Mouse (Mus musculus): ENCODE measurements around the gene Adap1. TPM values are rescaled to one million over a fixed set of nuclear protein-coding genes. Genes with fewer than 3 reads are reported as not detected.
A peak's percentile ranks its signal among the peaks of the same experiment; 100 is the strongest.

Adap1 gene
- polyA plus RNA-seq, 1 experiment from 2014 or later: 12.3 TPM

DNA sequence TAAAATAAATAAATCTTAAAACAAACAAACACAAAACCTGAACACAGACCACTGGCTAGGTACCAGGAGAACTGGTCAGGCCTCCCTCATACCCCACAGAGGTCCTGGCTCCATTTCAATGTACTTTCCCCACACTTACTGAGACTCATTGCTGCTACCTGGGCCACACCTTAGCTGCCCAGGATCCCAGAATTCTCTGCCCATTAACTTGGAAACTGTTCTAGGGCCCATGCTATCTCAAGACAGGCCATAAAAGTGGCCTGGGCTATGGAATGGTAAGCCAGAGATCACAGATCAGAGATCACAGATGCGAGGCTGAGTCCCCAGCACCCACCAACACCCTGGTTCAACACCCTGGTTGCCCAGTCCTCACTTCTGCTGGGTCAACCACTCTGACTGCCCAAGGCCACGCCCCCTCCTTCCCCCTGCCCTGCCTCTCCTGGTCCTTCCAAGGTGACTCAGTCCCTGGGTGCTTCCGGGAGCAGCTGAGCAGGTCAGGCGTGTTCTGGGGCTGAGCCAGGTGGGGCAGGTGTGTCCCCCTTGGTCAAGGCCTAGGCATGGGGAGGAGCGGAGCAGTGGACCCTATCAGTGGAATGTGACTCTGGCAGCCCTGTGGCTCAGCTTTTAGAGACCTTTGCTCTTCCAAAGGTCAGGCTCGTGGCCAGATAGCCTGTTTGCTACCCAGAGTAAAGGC is 8.3 kb downstream of the Adap1 start:
- H3K9me3 ChIP-seq: no peaks in the 10 kb centered on the region
- ATAC-seq (ENCODE audit: insufficient read depth, low FRiP score, low read depth): peak; percentile 90
- no peaks in the 10 kb centered on the region for H3K27me3 ChIP-seq (replicated peaks)
- H3K4me2 ChIP-seq: no peak overlapping the region
- no peaks in the 10 kb centered on the region for H3K36me3 ChIP-seq
- no peak overlapping the region for H3K9ac ChIP-seq
- peaks cover 9% of the 10 kb centered on the region; the same call in 1 of the 2 replicates for H3K4me1 ChIP-seq
- WGBS: 46% methylated on average over 6 of the region's 6 CpGs
- H3K4me3 ChIP-seq (replicated peaks): no peak overlapping the region
- H3K27ac ChIP-seq: peak overlapping the region; percentile 74

DNA sequence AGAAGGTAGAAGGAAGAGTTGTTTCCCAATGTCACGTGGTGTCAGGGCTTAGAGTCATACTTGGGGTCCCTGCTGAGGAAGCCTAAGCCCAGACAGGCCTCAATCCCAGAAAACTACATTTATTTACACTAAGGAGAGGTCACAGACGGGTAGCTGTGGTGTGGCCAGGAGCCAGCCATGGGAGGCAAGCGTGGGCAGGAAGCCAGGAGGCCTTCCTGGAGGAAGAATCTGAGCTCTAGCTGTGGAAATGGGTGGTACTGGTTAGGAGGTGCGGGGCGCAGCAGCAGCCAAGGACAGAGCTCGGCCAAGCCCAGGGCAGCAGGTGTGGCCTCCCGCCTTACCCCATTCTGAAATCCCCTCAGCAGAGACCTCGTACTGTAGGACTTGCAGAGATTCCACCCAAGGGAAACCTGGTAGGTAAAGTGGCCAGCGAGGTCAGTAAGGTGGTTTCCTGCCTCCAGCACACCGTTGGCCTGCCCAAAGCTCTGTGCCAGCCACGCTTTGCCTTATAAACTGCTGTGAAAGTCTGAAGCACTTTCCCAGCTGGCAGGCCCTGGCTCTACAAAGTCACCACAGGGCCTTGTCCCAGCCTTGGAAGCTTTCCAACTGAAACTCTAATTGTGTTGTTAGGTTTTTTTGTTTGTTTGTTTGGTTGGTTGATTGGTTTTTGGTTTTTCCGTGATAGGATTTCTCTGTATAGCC is 10.3 kb downstream of the Adap1 start:
- Histone ChIP-seq H3K27me3 (replicated peaks) (no peaks in the 10 kb centered on the region), H3K36me3 (no peaks in the 10 kb centered on the region), H3K27ac (no peak overlapping the region), H3K4me3 (replicated peaks) (no peak overlapping the region), H3K9ac (no peak overlapping the region), H3K4me1 (peaks cover 9% of the 10 kb centered on the region; the same call in 1 of the 2 replicates), H3K9me3 (no peaks in the 10 kb centered on the region), H3K4me2 (no peak overlapping the region)
- no peak for ATAC-seq (ENCODE audit: insufficient read depth, low FRiP score, low read depth)
- WGBS: 75% methylated on average over 12 of the region's 12 CpGs

GRCm38 (mm10) chr5:139313536-139313935 is 11.9 kb downstream of the Adap1 start:
- H3K27me3 ChIP-seq (replicated peaks): no peaks in the 10 kb centered on the region
- no peak overlapping the region for H3K4me2 ChIP-seq
- no peak overlapping the region for H3K27ac ChIP-seq
- H3K36me3 ChIP-seq: no peaks in the 10 kb centered on the region
- ATAC-seq (ENCODE audit: insufficient read depth, low FRiP score, low read depth): no peak
- H3K9ac ChIP-seq: no peak overlapping the region
- WGBS: 72% methylated on average over 9 of the region's 9 CpGs
- peaks cover 9% of the 10 kb centered on the region; the same call in 1 of the 2 replicates for H3K4me1 ChIP-seq
- H3K9me3 ChIP-seq: no peaks in the 10 kb centered on the region
- H3K4me3 ChIP-seq (replicated peaks): no peak overlapping the region

GRCm38 (mm10) chr5:139311822-139312221 is 13.6 kb downstream of the Adap1 start:
- H3K4me1 ChIP-seq: no peaks in the 10 kb centered on the region
- WGBS: 84% methylated on average over 9 of the region's 9 CpGs
- no peak for ATAC-seq (ENCODE audit: insufficient read depth, low FRiP score, low read depth)
- no peak overlapping the region for H3K4me3 ChIP-seq (replicated peaks)
- no peaks in the 10 kb centered on the region for H3K9me3 ChIP-seq
- H3K27ac ChIP-seq: no peak overlapping the region
- no peak overlapping the region for H3K4me2 ChIP-seq
- no peak overlapping the region for H3K9ac ChIP-seq
- no peaks in the 10 kb centered on the region for H3K27me3 ChIP-seq (replicated peaks)
- H3K36me3 ChIP-seq: no peaks in the 10 kb centered on the region

DNA sequence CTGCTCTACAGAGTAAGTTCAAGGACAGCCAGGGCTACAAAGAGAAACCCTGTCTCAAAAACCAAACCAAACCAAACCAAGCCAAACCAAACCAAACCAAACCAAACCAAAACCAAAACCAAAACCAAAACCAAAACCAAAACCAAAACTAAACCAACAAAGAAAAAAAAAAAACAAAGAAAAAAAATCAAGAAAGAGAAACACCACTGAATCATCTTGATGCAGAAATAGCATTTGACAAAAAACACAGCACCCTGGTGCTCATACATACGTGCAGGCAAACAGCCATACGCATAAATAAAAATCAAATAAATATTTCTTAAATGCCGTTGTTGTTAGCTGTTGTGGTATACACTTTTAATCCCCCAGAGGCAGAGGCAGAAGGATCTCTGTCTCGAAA is 14.9 kb downstream of the Adap1 start:
- Histone ChIP-seq H3K9me3 (no peaks in the 10 kb centered on the region), H3K27me3 (replicated peaks) (no peaks in the 10 kb centered on the region), H3K9ac (no peak overlapping the region), H3K4me3 (replicated peaks) (no peak overlapping the region), H3K4me1 (no peaks in the 10 kb centered on the region), H3K27ac (no peak overlapping the region), H3K36me3 (no peaks in the 10 kb centered on the region), H3K4me2 (no peak overlapping the region)
- no peak for ATAC-seq (ENCODE audit: insufficient read depth, low FRiP score, low read depth)
- 84% methylated on average over 4 of the region's 4 CpGs for WGBS

DNA sequence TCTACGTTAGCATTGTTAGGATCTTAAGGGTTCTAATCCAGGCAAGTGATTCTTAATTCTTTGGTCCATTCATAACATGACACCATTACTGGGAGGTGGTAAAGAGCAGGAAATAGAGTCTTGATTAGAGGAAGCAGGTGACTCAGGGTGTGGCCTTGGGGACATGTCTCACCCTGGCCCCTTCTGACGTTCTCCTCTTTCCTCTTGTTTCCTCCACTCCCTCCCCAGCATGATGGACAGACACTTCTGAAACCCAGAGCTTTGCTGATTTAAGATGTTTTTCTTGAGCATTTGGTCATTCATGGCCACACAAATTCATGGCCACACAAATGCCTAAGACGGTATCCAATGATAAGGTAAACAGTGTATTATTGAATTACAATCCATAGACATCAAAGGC is 15.5 kb downstream of the Adap1 start:
- no peaks in the 10 kb centered on the region for H3K9me3 ChIP-seq
- H3K36me3 ChIP-seq: no peaks in the 10 kb centered on the region
- no peaks in the 10 kb centered on the region for H3K4me1 ChIP-seq
- ATAC-seq (ENCODE audit: insufficient read depth, low FRiP score, low read depth): no peak
- no peak overlapping the region for H3K4me3 ChIP-seq (replicated peaks)
- H3K27ac ChIP-seq: no peak overlapping the region
- H3K4me2 ChIP-seq: no peak overlapping the region
- H3K9ac ChIP-seq: no peak overlapping the region
- H3K27me3 ChIP-seq (replicated peaks): no peaks in the 10 kb centered on the region
- 57% methylated on average over 3 of the region's 3 CpGs for WGBS

- no peak overlapping the region for H3K27ac ChIP-seq
- no peak overlapping the region for H3K4me3 ChIP-seq (replicated peaks)
- no peak for ATAC-seq (ENCODE audit: insufficient read depth, low FRiP score, low read depth)
- WGBS: 85% methylated on average over 9 of the region's 9 CpGs
- no peaks in the 10 kb centered on the region for H3K36me3 ChIP-seq
- H3K9me3 ChIP-seq: no peaks in the 10 kb centered on the region
- H3K4me1 ChIP-seq: no peaks in the 10 kb centered on the region
- no peaks in the 10 kb centered on the region for H3K27me3 ChIP-seq (replicated peaks)
- H3K4me2 ChIP-seq: no peak overlapping the region
- H3K9ac ChIP-seq: no peak overlapping the region
Observed at GRCm38 (mm10) chr5:139303646-139304061, 21.8 kb downstream of the Adap1 start.

DNA sequence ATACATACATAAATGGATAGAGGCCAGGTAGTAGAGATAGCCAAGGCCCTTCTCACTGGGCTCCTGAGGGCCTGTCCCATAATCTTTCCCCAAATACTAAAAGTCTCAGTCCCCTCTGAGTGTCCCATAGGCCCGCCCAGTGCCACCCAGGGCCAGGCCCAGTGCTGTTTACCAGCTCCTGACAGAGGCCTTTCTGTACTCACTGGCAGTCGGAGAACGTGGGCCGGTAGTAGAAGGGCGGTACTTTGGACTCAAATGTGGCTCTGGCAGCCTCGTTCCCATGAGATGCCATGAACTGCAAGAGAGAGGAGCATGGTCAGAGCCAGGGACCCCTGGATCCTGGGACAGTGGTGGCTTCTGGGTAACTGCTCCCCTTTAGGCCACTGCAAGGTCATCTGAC is 23.3 kb downstream of the Adap1 start:
- no peaks in the 10 kb centered on the region for H3K4me1 ChIP-seq
- H3K9me3 ChIP-seq: no peaks in the 10 kb centered on the region
- no peak overlapping the region for H3K4me3 ChIP-seq (replicated peaks)
- no peak overlapping the region for H3K4me2 ChIP-seq
- H3K36me3 ChIP-seq: no peaks in the 10 kb centered on the region
- 81% methylated on average over 6 of the region's 6 CpGs for WGBS
- no peak overlapping the region for H3K9ac ChIP-seq
- H3K27ac ChIP-seq: no peak overlapping the region
- no peaks in the 10 kb centered on the region for H3K27me3 ChIP-seq (replicated peaks)
- no peak for ATAC-seq (ENCODE audit: insufficient read depth, low FRiP score, low read depth)

DNA sequence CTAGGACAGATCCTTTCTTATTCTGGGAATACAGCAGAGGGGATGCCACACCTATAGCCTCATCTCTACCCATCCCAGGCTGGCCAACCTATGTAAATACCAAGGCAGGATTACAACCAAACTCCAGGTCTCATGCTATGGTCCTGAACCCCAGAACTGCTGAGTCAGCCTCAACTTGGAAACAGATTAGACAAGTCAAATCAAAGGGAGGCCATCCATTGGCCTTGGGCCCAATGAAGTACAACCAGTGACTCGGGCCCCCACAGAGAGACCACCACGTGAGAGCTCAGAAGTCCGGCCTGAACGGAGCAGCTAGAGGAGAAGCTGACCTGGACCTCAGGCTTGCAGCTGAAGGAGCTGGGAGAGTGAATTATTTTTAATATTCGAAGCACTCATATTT is 27.7 kb downstream of the Adap1 start:
- Histone ChIP-seq H3K9ac (no peak overlapping the region), H3K4me3 (replicated peaks) (no peak overlapping the region), H3K27me3 (replicated peaks) (no peaks in the 10 kb centered on the region), H3K4me2 (no peak overlapping the region), H3K9me3 (no peaks in the 10 kb centered on the region), H3K4me1 (no peaks in the 10 kb centered on the region), H3K36me3 (no peaks in the 10 kb centered on the region), H3K27ac (no peak overlapping the region)
- ATAC-seq (ENCODE audit: insufficient read depth, low FRiP score, low read depth): no peak
- 77% methylated on average over 5 of the region's 5 CpGs for WGBS

DNA sequence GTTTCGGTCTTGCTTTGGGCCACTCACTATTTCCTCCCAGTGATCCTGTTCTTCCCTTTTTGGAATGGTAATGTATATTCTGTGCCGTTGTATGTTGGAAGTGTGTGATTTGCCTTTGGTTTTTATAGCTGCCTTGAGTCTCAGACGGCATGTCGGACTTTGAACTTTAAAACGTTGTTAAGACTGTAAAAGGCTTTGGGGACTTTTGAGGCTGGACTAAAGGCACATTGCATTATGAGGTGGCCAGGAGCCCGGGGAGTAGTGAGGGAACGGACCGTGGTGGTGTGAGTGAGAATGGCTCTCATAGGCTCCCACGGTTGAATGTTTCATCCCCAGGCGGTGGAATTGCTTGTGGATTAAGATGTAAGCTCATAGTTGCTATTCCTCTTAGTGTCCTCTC is 28.3 kb downstream of the Adap1 start:
- Histone ChIP-seq H3K9me3 (no peaks in the 10 kb centered on the region), H3K36me3 (no peaks in the 10 kb centered on the region), H3K27ac (no peak overlapping the region), H3K4me3 (replicated peaks) (no peak overlapping the region), H3K4me2 (no peak overlapping the region), H3K27me3 (replicated peaks) (no peaks in the 10 kb centered on the region), H3K9ac (no peak overlapping the region), H3K4me1 (no peaks in the 10 kb centered on the region)
- 82% methylated on average over 10 of the region's 10 CpGs for WGBS
- ATAC-seq (ENCODE audit: insufficient read depth, low FRiP score, low read depth): no peak

GRCm38 (mm10) chr5:139294089-139294488 is 31.3 kb downstream of the Adap1 start:
- Histone ChIP-seq H3K9ac (no peak overlapping the region), H3K27ac (no peak overlapping the region), H3K4me3 (replicated peaks) (no peak overlapping the region), H3K9me3 (no peaks in the 10 kb centered on the region), H3K4me2 (no peak overlapping the region), H3K27me3 (replicated peaks) (no peaks in the 10 kb centered on the region), H3K4me1 (no peaks in the 10 kb centered on the region), H3K36me3 (no peaks in the 10 kb centered on the region)
- ATAC-seq (ENCODE audit: insufficient read depth, low FRiP score, low read depth): no peak
- WGBS: 88% methylated on average over 2 of the region's 2 CpGs

DNA sequence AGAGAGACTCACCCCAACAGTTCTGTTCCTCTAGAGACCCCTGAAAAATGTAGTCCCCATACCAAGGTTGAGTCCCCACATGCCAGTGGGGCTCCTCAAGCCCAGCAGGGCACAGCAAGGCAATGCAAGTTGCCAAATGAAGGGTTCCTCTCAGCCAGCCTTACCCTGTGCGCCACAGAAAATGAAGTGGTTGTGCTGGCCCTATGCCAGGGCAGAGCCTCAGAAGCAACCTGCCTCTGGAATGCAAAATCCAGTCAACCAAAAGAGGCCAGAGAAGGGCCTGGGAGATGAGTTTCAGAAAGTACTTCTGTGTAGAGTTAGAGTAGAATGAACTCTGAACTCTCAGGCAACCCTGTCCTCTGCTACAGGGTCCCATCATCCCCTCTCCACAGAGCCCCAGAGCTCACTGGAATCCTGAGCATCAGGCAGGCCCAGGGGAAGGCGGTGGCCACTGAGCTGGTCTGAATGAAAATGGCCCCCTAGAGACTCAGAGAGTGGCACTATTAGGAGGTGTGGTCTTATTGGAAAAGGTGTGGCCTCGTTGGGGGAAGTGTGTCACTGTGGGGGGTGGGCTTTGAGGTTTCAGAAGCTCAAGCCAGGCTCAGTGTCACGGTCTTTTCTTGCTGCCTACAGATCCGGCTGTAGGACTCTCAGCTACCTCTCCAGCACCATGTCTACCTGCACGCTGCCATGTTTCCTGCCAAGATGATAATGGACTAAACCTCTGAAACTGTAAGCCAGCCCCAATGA is 33.4 kb downstream of the Adap1 start:
- Histone ChIP-seq H3K4me2 (no peak overlapping the region), H3K9ac (no peak overlapping the region), H3K27ac (no peak overlapping the region), H3K4me1 (0 out of 2 replicates have a peak, but pooled peaks cover 3% of the 10 kb centered on the region), H3K36me3 (no peaks in the 10 kb centered on the region), H3K4me3 (replicated peaks) (no peak overlapping the region), H3K27me3 (replicated peaks) (no peaks in the 10 kb centered on the region), H3K9me3 (no peaks in the 10 kb centered on the region)
- WGBS: 74% methylated on average over 6 of the region's 6 CpGs
- ATAC-seq (ENCODE audit: insufficient read depth, low FRiP score, low read depth): no peak

Data from stomach, embryonic 15.5 days (tissue).